Mouse (Mus musculus) right cerebral cortex, postnatal 36 days (tissue): ENCODE measurements around the gene Ptpn11.

ENCODE experiments used
- DNase-seq, 2 experiments: peaks; one replicate each; pipeline ENCODE4 v3.0.0; 2022; ENCODE audit warnings: low spot score in 2 of 2, mixed read lengths in 1 of 2

Gene Ptpn11

GRCm38 (mm10) chr5:121125563-121125962, 65.6 kb downstream of the Ptpn11 start:
- no peak for DNase-seq

GRCm38 (mm10) chr5:121124208-121125185, 66.7 kb downstream of the Ptpn11 start:
- no peak for DNase-seq

- no peak for DNase-seq
These were observed 67.8 kb downstream of the Ptpn11 start for GRCm38 (mm10) chr5:121123399-121123798.

GRCm38 (mm10) chr5:121122577-121122976, 68.6 kb downstream of the Ptpn11 start:
- no peak for DNase-seq

DNA sequence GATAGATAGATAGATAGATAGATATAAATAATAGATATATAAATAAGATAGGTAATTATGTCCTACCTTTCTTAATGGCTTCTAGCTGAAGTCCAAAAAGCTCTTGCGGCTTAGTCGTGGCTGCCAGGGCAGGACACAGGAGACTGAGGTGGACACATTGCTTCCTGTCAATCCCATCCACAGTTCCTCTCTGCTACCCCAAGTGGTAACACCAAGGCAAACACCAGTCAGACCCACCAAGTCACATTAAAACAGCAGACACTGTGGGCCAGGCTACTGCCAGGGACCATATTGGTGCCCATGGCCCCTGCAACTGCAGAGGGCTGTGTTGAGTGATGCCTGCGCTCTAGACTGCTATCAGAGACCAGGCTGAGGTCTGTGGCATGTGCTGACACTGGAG, 69.2 kb downstream of the Ptpn11 start:
- no peak for DNase-seq

GRCm38 (mm10) chr5:121119331-121120034, 71.7 kb downstream of the Ptpn11 start:
- peak; percentile 62 to 76 for DNase-seq

- DNase-seq: no peak
These were observed 72.9 kb downstream of the Ptpn11 start for GRCm38 (mm10) chr5:121118345-121118744.

DNA sequence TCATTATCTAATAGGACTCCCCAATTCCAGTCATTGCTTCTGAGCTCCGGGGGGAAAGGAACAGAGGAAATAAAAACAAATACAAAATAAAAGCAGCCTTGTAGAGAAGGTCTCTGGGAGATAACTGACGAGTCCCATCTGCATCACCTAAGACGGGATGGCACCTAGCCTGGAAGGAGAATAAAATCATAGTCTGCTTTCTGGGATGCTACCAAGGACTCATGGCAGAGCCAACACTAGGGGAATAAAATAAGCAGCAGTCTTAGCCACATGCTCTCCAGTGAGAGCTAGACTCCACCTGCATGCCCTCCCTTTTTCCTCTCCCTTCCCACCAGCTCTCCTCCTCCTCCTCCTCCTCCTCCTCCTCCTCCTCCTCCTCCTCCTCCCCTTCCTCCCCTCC, 74.3 kb downstream of the Ptpn11 start:
- DNase-seq: no peak

GRCm38 (mm10) chr5:121115391-121116157, 75.6 kb downstream of the Ptpn11 start:
- DNase-seq: peak in 1 of 2 experiments; percentile 50

GRCm38 (mm10) chr5:121114151-121114550, 77.0 kb downstream of the Ptpn11 start:
- DNase-seq: peak; percentile 55 to 62

- no peak for DNase-seq
These were observed 78.8 kb downstream of the Ptpn11 start for GRCm38 (mm10) chr5:121112390-121112789.

DNA sequence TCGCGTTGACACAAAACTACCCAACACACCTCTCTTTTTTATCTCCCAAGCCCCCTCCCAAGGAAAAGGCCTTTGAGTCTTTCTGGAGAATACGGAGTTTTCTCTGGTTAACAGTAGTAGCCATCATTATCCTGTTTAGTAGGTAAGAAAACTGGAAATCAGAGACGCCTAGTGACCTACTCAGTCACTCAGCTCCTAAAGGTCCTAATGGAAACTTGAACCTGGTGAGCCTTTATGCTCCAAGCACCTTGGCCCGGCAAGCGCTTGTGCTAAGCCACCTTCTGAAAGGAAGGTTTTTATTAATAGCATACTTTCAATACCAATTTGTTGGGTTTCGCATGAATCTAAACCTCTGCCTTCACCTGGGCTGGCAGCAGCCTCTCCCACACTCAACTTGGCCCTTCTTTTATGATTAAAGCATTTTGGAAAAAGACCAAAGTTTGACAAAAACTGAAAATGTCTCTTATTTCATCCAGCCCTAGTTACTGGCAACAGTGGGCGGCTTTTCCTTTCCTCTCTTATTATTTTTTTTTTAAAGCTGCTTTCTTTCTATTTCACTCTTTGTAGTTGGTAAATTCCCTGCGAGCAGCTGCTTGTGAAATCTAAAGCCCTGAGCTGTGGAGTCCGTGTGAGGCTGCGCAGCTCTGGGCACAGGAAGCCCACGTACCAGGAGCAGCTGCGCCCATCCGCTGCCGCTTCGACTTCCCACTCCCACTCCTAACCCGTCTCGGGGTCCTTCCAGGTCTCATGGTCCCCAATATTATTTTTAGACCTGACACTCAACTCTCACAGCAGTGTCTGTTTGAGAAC, 79.9 kb downstream of the Ptpn11 start:
- peak; percentile 61 to 71 for DNase-seq

DNA sequence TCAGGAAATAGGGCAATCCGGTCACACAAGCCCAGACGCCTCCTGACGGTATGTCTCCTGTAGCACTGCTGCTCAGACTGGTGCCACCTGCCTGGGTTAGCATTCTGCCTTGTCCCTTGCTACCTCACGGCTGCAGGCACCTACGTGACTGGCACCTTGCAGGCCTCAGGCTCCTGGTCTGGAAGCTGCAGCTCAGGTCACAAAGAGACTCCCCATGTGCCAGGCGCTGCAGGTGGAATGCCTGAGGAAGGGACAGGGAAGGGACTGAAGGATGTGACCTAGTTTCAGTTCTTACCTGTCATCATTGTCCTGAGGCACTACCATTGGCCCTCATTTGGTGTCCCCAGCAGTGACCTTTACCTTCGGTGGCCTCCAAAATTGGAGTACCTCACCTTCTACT, 82.0 kb downstream of the Ptpn11 start:
- no peak for DNase-seq

DNA sequence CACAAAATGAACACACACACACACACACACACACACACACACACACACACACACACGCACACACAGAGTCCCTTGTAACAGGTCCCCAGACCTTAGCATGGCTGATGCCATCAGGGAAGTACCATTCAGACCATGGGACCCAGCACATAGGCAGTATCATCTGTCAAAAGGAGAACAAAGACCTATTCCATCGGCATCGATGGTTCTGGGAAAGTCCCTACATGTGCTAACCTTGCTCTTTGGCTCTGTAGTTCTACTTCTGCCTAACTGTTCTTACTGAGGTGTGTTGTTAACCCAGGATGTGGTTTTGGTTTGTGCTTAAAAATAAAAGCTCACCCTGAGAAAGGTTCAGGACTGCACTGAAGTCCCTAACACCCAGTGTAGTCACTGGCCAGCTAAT, 84.3 kb downstream of the Ptpn11 start:
- no peak for DNase-seq

DNA sequence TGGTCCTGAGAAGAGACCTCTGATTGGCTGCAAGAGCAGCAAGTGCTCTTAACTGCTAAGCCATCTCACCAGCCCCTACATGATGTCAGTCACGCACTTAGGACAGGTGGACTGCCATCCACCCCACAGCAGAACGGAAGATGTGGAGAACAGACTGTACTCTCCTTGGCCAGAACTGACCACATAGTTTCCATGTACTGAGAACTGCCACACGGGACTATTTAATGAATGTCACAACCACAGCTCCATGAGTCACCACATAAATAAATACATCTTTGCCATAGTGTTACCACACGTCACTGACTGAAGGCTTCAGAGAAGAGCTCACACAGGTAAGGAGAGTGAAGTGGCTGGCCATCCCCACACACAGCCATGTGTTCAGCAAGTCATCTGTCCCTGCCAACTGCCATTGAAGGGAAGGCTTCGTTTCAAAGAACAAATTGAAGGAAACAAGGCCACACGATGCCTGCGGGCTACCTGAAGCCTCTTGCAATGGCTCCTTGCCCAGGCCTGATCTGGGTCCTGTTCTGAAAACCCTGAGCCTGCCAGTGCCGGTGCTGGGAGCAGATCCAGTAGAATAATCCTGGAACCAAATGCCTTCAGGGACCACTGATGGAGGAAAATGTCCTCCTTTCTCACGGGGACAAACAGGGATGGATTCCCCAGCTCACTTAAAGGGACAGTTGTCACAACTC, 90.2 kb downstream of the Ptpn11 start:
- DNase-seq: no peak

GRCm38 (mm10) chr5:121100095-121100494, 91.1 kb downstream of the Ptpn11 start:
- no peak for DNase-seq

- no peak for DNase-seq
These were observed 93.2 kb downstream of the Ptpn11 start for GRCm38 (mm10) chr5:121097970-121098369.

- no peak for DNase-seq
These were observed 94.5 kb downstream of the Ptpn11 start for GRCm38 (mm10) chr5:121096744-121097143.

DNA sequence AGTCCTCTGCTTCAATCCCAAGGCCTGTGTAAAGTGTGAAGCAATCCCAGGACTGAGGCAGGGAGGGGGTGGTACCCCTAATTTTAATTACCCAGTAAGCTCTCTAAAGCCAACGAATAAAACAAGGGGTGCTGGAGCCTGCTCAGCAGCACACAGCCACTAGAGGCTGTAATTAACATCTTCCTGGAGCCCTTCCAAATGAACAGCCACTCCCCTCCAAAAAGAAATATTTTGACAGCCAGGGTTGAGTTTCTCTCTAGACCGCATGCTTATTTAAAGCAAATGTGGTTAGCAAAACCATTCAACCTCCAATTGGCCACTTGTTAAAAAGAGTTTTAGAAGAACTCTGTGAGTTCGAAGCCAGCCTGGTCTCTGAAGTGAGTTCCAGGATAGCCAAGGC, 97.9 kb downstream of the Ptpn11 start:
- DNase-seq: no peak

- DNase-seq: no peak
These were observed 101.5 kb downstream of the Ptpn11 start for GRCm38 (mm10) chr5:121089660-121090059.

GRCm38 (mm10) chr5:121087733-121088132, 103.5 kb downstream of the Ptpn11 start:
- DNase-seq: no peak
